Mouse (Mus musculus) leukemia stem cell, adult 10-12 weeks (primary cell): Measurements from ENCODE around the gene Zfp628. TPM values are rescaled to one million over a fixed set of nuclear protein-coding genes. Genes with fewer than 3 reads are reported as not detected.

Experiments
- polyA plus RNA-seq: library from polyadenylated mRNA; stranded (reverse); fragments of >175 nt; gene quantifications from 2 replicates; pipeline ENCODE4 v1.2.3, GENCODE M21; 2012; ENCODE audit warnings: low replicate concordance

Zfp628 gene
- 71.6 and 77.8 TPM in 2 replicates for polyA plus RNA-seq

GRCm38 (mm10) chr7:4915007-4915665 is at the start of gene Zfp628:
Gene Zfp628 (plus strand): TSS chr7:4915217.

GRCm38 (mm10) chr7:4870133-4870532 is 44.9 kb upstream of the Zfp628 start, which contains the start of gene Isoc2b:
Gene Isoc2b (minus strand): TSS chr7:4870258.

GRCm38 (mm10) chr7:4876753-4877221 is 38.2 kb upstream of the Zfp628 start, which contains the start of gene Isoc2a:
Gene Isoc2a (plus strand): TSS chr7:4877153.

GRCm38 (mm10) chr7:4906466-4906950 is 8.5 kb upstream of the Zfp628 start, which contains the start of gene Gm36210:
Gene Gm36210 (minus strand): TSS chr7:4906516.

GRCm38 (mm10) chr7:4921824-4922482 is 6.9 kb downstream of the Zfp628 start, which contains the start of gene Nat14:
Gene Nat14 (plus strand): TSS chr7:4922028.

GRCm38 (mm10) chr7:4925441-4926381 is 10.7 kb downstream of the Zfp628 start, which contains the start of gene Ssc5d:
Gene Ssc5d (plus strand): TSS chr7:4925785.

GRCm38 (mm10) chr7:4964272-4964671 is 49.3 kb downstream of the Zfp628 start, which contains the start of gene Sbk2:
Gene Sbk2 (minus strand): TSS chr7:4964406.

GRCm38 (mm10) chr7:4971068-4971467 is 56.1 kb downstream of the Zfp628 start, which contains the start of gene Sbk3:
Gene Sbk3 (minus strand): TSS chr7:4971168.

Other genes with a start within 250 kb of the Zfp628 start
- gene Hspbp1, start 230.1 kb upstream of the Zfp628 start, polyA plus RNA-seq, result 171 and 194 TPM in 2 replicates
- gene Brsk1, start 224.6 kb upstream of the Zfp628 start, polyA plus RNA-seq, result 0.20 TPM in 2 replicates
- gene Tmem150b, start 190.0 kb upstream of the Zfp628 start, polyA plus RNA-seq, result 0.17 TPM in 1 of 2 replicates, not detected in the other
- 564 and 1,345 TPM in 2 replicates for gene Kmt5c, start 175.1 kb upstream of the Zfp628 start, polyA plus RNA-seq
- gene Cox6b2, start 162.1 kb upstream of the Zfp628 start, polyA plus RNA-seq, result 70.9 and 249 TPM in 2 replicates
- not detected in 2 replicates for gene Fam71e2, start 143.9 kb upstream of the Zfp628 start, polyA plus RNA-seq
- gene Il11, start 132.4 kb upstream of the Zfp628 start, polyA plus RNA-seq, result 0.17 and 0.43 TPM in 2 replicates
- not detected in 2 replicates for gene Tmem190, start 132.3 kb upstream of the Zfp628 start, polyA plus RNA-seq
- 141 and 302 TPM in 2 replicates for gene Tmem238, start 125.6 kb upstream of the Zfp628 start, polyA plus RNA-seq
- 2,040 and 3,887 TPM in 2 replicates for gene Rpl28, start 122.3 kb upstream of the Zfp628 start, polyA plus RNA-seq
- gene Ube2s, start 102.6 kb upstream of the Zfp628 start, polyA plus RNA-seq, result 297 and 1,174 TPM in 2 replicates
- gene Shisa7, start 70.5 kb upstream of the Zfp628 start, polyA plus RNA-seq, result 0.09 TPM in 1 of 2 replicates, not detected in the other
- gene Isoc2b, start 45.0 kb upstream of the Zfp628 start, polyA plus RNA-seq, result 0.36 and 0.54 TPM in 2 replicates
- gene Isoc2a, start 38.1 kb upstream of the Zfp628 start, polyA plus RNA-seq, result 2.1 and 10.8 TPM in 2 replicates
- 0.27 TPM in 1 of 2 replicates, not detected in the other for gene Gm36210, start 8.7 kb upstream of the Zfp628 start, polyA plus RNA-seq
- gene Nat14, start 6.8 kb downstream of the Zfp628 start, polyA plus RNA-seq, result 2.4 and 2.5 TPM in 2 replicates
- gene Ssc5d, start 10.6 kb downstream of the Zfp628 start, polyA plus RNA-seq, result 0.38 and 0.55 TPM in 2 replicates
- 0.20 and 0.42 TPM in 2 replicates for gene Sbk2, start 49.2 kb downstream of the Zfp628 start, polyA plus RNA-seq
- not detected in 2 replicates for gene Sbk3, start 56.0 kb downstream of the Zfp628 start, polyA plus RNA-seq
- 12.4 and 20.9 TPM in 2 replicates for gene Zfp579, start 80.9 kb downstream of the Zfp628 start, polyA plus RNA-seq
- gene Zfp524, start 99.2 kb downstream of the Zfp628 start, polyA plus RNA-seq, result 84.6 and 112 TPM in 2 replicates
- gene Fiz1, start 99.5 kb downstream of the Zfp628 start, polyA plus RNA-seq, result 21.6 and 58.9 TPM in 2 replicates
- gene Gm44973, start 100.3 kb downstream of the Zfp628 start, polyA plus RNA-seq, result 33.3 TPM in 1 of 2 replicates, not detected in the other
- 98.5 and 146 TPM in 2 replicates for gene Zfp865, start 105.2 kb downstream of the Zfp628 start, polyA plus RNA-seq
- gene Ccdc106, start 105.3 kb downstream of the Zfp628 start, polyA plus RNA-seq, result 0.44 and 1.1 TPM in 2 replicates
- not detected in 2 replicates for gene 4632433K11Rik, start 118.9 kb downstream of the Zfp628 start, polyA plus RNA-seq
- gene Zfp784, start 123.2 kb downstream of the Zfp628 start, polyA plus RNA-seq, result 2.2 and 2.8 TPM in 2 replicates
- gene Zfp580, start 136.3 kb downstream of the Zfp628 start, polyA plus RNA-seq, result 8.1 and 27.6 TPM in 2 replicates
- 584 and 990 TPM in 2 replicates for gene U2af2, start 146.9 kb downstream of the Zfp628 start, polyA plus RNA-seq
- gene Epn1, start 165.0 kb downstream of the Zfp628 start, polyA plus RNA-seq, result 1,843 and 1,854 TPM in 2 replicates
- gene Rfpl4, start 201.7 kb downstream of the Zfp628 start, polyA plus RNA-seq, result not detected in 2 replicates
- gene Rasl2-9, start 210.7 kb downstream of the Zfp628 start, polyA plus RNA-seq, result not detected in 2 replicates
- gene Vmn1r55, start 234.5 kb downstream of the Zfp628 start, polyA plus RNA-seq, result 0.02 TPM in 2 replicates